Mouse (Mus musculus) kidney, postnatal 14 days (tissue): ENCODE data around the gene Wasf1.

Experiments used
- DNase-seq: peaks from one replicate; pipeline ENCODE4 v3.0.0; 2022; ENCODE audit warnings: mixed read lengths

Gene Wasf1

GRCm38 (mm10) chr10:40895765-40896164, 12.5 kb downstream of the Wasf1 start:
- DNase-seq: no peak

GRCm38 (mm10) chr10:40896656-40897055, 13.4 kb downstream of the Wasf1 start:
- DNase-seq: no peak

- DNase-seq: no peak
Observed at GRCm38 (mm10) chr10:40901786-40902185, 18.5 kb downstream of the Wasf1 start.

- DNase-seq: no peak
Observed at GRCm38 (mm10) chr10:40906131-40906530, 22.9 kb downstream of the Wasf1 start.

GRCm38 (mm10) chr10:40906802-40907201, 23.5 kb downstream of the Wasf1 start:
- DNase-seq: no peak

GRCm38 (mm10) chr10:40908580-40908979, 25.3 kb downstream of the Wasf1 start:
- DNase-seq: no peak

GRCm38 (mm10) chr10:40910811-40911210, 27.5 kb downstream of the Wasf1 start:
- peak; percentile 12 for DNase-seq

GRCm38 (mm10) chr10:40915240-40915639, 32.0 kb downstream of the Wasf1 start:
- DNase-seq: no peak

GRCm38 (mm10) chr10:40918669-40919440, 35.6 kb downstream of the Wasf1 start:
- no peak for DNase-seq

GRCm38 (mm10) chr10:40919464-40919863, 36.2 kb downstream of the Wasf1 start:
- DNase-seq: no peak

GRCm38 (mm10) chr10:40932995-40933394, 49.7 kb downstream of the Wasf1 start:
- DNase-seq: no peak

GRCm38 (mm10) chr10:40936160-40936726, 53.0 kb downstream of the Wasf1 start:
- no peak for DNase-seq

GRCm38 (mm10) chr10:40937569-40937968, 54.3 kb downstream of the Wasf1 start:
- no peak for DNase-seq

- DNase-seq: no peak
Observed at GRCm38 (mm10) chr10:40942688-40943087, 59.4 kb downstream of the Wasf1 start.

- peak; percentile 8 for DNase-seq
Observed at GRCm38 (mm10) chr10:40950176-40950575, 66.9 kb downstream of the Wasf1 start.

- DNase-seq: no peak
Observed at GRCm38 (mm10) chr10:40956206-40956605, 72.9 kb downstream of the Wasf1 start.

GRCm38 (mm10) chr10:40961365-40961764, 78.1 kb downstream of the Wasf1 start:
- DNase-seq: peak; percentile 17

GRCm38 (mm10) chr10:40962008-40962407, 78.7 kb downstream of the Wasf1 start:
- DNase-seq: no peak

GRCm38 (mm10) chr10:40964546-40964945, 81.3 kb downstream of the Wasf1 start:
- no peak for DNase-seq

GRCm38 (mm10) chr10:40968551-40968950, 85.3 kb downstream of the Wasf1 start:
- DNase-seq: no peak

GRCm38 (mm10) chr10:40969372-40970033, 86.2 kb downstream of the Wasf1 start:
- no peak for DNase-seq

- no peak for DNase-seq
Observed at GRCm38 (mm10) chr10:40970601-40971245, 87.4 kb downstream of the Wasf1 start.

- DNase-seq: no peak
Observed at GRCm38 (mm10) chr10:40971256-40971655, 88.0 kb downstream of the Wasf1 start.

GRCm38 (mm10) chr10:40983761-40984160, 100.5 kb downstream of the Wasf1 start:
- DNase-seq: no peak
